Mouse (Mus musculus) cerebellum, adult 18-20 months (tissue): ENCODE results near the gene Snapc4.
"Not testable (repeated sequence)": the region's sequence is repeated elsewhere in the genome, so short reads cannot be mapped to it uniquely, and the experiment has no call there.

Experiments
- DNase-seq, 2 experiments: peaks; one replicate each; pipeline ENCODE4 v3.0.0; 2021

The Snapc4 gene

DNA sequence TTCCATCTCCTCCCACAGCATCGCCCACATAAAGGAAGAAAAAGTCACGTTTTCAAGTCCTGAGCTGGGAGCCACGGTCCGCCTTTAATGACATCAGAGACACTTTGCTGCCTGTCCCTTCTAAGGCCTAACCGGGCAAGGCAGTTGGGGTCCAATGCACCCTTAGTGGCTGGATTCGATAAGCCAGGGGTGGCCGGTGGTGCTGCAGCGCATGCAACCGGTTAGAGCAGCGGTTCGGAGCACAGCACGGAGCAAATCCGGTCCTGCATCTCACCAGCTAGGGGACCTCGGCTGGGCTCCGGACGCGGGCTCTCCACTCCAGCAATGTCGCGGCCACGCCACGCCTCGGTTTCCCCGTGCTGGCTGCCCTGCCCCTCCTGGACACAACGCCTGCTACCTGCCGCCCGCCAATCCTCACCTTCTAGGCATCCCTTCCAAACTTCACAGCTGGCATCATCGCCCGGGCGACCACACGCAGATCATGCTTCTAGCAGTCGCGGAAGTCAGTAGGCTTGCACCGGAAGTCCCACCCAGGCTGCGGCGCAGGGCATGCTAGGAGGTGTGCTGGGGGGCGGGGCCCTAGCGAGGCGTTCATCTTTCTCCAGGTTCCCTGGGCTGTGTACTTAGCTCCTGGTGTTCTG lies at the start of gene Snapc4:
Gene Snapc4, minus strand, starts transcription at position 523 of the 641 bp plus-strand sequence.
- DNase-seq = peak; percentile 84 to 88

DNA sequence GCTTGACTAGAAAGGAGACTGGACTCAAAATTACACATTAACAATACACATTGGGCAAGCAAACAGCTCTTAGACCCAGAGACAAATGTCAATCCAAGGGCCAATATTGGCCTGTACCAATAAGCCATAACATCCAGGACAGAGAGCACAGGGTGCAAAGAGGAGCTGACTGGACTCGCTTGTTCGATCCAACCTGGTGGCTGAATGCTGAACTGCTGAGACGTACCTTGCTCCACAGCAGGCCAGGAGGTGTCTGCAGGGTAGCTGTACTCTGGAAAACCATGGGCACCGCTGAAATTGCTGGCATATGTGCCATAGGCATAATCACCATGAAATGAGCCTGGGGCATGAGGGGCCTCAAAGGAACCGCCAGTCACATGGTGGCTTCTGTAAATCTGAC lies 49.4 kb upstream of the Snapc4 start:
- no peak for DNase-seq

DNA sequence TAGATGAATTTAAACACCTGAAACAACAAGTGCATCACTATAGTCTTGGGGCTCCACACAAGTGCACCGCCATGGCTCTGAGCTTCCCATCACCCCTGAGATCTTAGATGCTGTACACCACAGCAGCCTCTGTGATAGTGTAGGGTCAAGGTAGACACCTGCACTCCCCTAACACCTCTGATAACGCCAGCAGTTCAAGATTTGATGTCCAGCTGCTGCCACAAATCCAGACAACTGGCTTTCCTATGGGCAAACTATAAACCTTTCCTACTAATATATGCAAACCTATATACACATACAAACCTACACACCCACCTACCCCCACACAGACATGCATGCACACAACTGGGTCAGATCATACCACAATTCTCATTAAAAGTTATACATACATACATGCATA lies 44.1 kb upstream of the Snapc4 start:
- no peak for DNase-seq

DNA sequence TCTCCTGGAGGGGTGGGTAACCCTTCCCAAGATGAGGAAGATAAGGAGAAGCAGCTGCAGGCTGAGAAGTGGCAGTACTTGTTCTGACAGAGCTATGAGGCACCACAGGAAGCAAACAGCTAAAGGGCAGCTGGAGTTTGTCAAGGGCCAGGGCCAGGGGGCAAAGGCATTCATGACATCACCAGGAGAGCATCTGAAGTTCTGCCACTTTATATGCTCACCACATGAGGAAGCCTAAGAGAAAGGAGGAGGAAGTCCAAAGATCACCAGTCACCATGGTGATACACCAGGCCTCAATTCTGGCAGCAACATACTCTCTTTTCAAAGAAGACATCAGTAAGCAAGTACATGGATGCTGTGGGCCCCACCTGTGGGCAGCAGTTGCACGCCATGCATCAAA lies 42.6 kb upstream of the Snapc4 start:
- DNase-seq = no peak

DNA sequence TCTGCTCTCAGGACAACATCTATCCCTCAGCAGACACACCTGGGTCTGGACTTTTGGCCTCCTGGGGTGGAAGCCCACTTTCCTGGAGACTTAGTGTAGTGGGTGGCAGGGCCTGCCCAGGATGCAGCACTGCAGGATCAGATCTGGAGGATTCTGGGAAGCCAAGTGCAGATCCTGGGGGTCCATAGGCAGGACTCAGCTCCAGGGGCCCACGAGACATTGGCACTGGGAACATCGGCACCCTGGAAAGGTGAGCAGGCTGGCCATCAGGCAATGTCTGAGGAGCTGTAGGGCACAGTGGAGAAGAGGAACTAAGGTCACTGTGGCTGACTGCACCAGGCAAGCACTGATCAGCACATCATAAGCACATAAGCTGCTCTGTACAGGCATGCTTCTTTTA lies 41.5 kb upstream of the Snapc4 start:
- DNase-seq = no peak

DNA sequence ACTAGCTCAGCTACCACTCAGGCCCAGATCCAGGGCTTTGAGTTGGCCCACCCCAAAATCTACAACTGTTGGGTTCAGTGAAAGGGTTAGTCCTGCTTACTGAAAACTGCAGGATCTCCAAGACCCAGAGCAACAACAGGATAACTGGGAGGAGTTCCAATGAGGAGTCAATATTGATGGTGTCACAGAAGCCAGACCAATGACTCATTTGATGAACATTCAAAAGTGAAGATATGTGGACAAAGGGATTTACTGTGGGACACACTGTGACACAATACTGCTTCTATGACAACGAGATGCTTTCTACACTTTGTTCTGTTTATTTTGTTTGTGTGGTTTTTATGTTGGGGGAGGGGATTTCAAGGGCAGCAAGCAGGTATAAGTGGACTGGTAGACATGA lies 37.7 kb upstream of the Snapc4 start:
- DNase-seq = no peak

GRCm38 (mm10) chr2:26417066-26417465 lies 36.6 kb upstream of the Snapc4 start:
- DNase-seq = no peak

- DNase-seq = peak in 1 of 2 experiments; percentile 34
Measured at GRCm38 (mm10) chr2:26410931-26411411, 30.5 kb upstream of the Snapc4 start.

- peak; percentile 55 to 56 for DNase-seq
Measured at GRCm38 (mm10) chr2:26410091-26410490, 29.6 kb upstream of the Snapc4 start.

- no peak for DNase-seq
Measured at GRCm38 (mm10) chr2:26409362-26409761, 28.9 kb upstream of the Snapc4 start.

GRCm38 (mm10) chr2:26408515-26409356 lies 28.3 kb upstream of the Snapc4 start, which contains the start of gene Inpp5e:
Gene Inpp5e (minus strand): TSS chr2:26409203.
- peak; percentile 96 to 100 for DNase-seq

GRCm38 (mm10) chr2:26403306-26403705 lies 22.9 kb upstream of the Snapc4 start:
- DNase-seq = no peak

GRCm38 (mm10) chr2:26402265-26402664 lies 21.8 kb upstream of the Snapc4 start:
- peak; percentile 59 to 70 for DNase-seq

DNA sequence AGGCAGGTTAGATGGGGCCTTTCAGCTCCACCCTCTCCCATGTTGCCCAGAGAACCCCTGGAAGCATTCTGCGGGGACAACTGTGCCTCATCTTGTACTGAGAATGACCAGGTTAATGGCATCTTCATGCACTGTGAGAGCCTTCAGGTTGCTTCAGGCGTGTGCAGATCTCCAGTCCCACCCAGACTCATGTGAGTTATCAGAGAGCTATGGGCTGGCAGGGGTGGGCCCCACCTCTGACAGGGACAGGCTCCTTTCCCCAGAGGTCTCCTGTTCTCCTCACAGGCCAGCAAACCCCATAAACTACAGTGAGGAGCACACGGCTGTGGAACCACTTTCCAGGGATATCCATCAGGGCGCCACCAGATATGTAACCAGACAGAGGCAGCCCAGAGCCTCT lies 20.6 kb upstream of the Snapc4 start:
- no peak for DNase-seq

DNA sequence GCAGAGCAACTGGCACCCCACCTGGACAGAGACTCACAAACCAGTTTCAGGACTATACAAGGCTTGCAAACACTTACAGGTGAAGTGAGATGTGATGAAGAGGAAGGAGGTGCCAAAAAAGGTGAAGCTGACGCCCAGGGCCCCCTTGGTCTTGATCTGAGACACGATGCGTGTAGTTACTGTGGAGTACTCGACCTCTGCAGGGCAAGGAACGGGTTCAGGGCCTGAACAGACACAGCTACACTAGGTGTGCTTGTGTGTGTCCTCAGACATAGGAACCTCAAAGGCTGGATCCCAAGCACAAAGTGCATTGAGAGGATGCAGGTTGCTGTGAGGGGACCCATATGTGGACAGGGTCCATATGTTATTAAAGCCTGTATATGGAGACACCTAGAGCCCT lies 19.8 kb upstream of the Snapc4 start:
- DNase-seq = no peak

GRCm38 (mm10) chr2:26399647-26400046 lies 19.2 kb upstream of the Snapc4 start:
- no peak for DNase-seq

DNA sequence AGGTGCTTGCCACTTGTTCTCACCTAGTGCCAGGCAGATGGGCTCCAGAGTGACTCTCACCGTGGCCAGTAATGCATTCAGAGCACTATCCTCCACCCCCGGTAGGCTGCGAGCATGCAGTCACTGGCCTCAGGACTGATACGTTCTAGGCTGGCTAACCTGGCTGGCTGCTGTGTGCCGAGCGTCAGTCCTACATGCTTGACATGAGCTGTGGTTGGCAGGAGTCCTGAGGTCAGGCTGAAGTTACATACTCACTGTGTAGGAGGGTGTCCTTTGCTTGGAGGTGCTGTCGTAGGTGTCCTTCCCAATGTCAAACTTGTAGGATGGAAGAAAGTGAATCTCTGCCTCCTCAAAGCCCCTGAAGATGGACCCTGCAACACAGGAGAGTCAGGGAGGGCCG lies 18.5 kb upstream of the Snapc4 start:
- DNase-seq = no peak

- DNase-seq = no peak
Measured at GRCm38 (mm10) chr2:26391617-26392016, 11.2 kb upstream of the Snapc4 start.

DNA sequence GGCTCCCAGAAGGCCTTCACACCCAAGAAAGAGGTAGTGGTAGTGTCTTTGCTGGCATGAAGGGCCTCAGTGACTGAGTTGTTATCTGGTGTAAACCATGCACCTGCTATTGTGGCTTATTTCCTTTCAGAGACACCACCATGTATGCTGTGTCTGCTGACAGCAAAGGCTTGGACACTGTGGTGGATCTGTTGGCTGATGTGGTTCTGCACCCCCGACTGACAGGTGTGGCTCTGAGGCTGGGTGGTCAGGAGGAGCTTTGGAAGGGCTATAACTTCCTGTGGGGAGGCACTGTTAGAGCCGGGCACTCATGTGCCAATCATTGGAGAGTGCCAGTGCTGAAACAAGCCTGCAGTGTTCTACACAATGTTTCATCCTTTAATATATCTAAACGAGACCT lies 10.5 kb upstream of the Snapc4 start:
- DNase-seq = no peak

GRCm38 (mm10) chr2:26389154-26389690 lies 8.8 kb upstream of the Snapc4 start, which contains the start of the genes Entr1 and Pmpca:
Gene Entr1 (minus strand): TSS chr2:26389316.
Gene Pmpca (plus strand): TSS chr2:26389339.
- DNase-seq = peak; percentile 79 to 89

- DNase-seq = no peak
Measured at GRCm38 (mm10) chr2:26388682-26389153, 8.3 kb upstream of the Snapc4 start.

DNA sequence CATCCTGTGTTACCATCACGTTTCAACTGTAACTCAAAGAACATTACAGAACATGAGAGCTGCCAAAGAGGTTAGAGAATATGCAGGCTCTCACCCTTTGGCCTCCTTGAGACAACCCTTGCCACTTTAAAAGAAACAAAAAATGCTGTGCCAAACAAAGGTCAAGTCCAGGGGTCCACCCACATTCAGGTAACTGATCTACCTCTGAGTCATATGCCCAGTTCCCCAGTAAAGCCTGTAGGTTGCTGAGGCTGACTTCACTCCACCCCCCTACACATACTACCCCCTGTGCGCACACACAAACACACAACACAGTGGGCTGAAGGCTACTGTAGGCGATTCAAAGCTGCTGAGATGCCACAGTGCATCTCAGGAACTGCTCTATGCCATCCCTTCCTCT lies 7.3 kb upstream of the Snapc4 start:
- DNase-seq = no peak

- not testable (repeated sequence) for DNase-seq
Measured at GRCm38 (mm10) chr2:26380871-26381270, 418 bp upstream of the Snapc4 start.

- no peak for DNase-seq
Measured at GRCm38 (mm10) chr2:26372396-26372795, 8.1 kb downstream of the Snapc4 start.
